Mouse (Mus musculus): ENCODE results near the gene Fgd6.
A peak's percentile ranks its signal among the peaks of the same experiment; 100 is the strongest.

Fgd6 gene

DNA sequence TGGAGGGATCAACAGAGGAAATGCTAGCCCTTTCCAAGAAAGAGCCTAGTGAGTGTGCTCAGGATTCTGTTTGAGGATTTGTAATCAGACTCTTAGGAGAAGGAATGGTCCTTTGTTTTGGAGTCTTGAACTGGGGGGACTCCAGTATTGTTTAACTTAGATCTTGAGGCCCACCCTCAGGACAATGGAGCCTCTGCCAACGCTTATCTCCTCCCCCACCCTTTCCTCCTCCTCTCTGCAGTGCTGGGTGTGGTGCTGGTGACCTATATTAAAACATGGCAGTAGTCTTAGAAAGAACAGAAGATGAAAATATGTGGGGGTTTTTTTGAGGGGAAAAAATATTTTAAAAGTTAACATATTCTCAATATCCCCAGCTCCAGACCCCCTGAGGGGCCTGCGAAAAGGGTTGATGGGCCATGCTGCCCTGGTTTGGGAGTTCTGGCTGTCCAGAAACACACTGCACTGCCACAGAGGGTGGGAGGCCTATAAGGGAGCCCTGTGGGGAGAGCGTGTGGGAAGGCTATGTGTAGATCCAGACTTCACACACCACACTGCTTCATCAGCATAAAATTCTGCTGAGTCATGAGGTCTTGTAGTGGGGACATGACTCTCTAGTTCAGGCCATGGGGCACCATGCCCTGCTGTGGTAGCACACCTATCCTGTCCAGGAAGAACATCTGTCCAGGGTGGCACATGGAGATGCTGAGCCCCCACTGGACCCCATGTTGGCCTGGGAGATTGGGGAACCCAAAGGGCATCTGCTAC, 61.5 kb downstream of the Fgd6 start:
- no peak for DNase-seq

DNA sequence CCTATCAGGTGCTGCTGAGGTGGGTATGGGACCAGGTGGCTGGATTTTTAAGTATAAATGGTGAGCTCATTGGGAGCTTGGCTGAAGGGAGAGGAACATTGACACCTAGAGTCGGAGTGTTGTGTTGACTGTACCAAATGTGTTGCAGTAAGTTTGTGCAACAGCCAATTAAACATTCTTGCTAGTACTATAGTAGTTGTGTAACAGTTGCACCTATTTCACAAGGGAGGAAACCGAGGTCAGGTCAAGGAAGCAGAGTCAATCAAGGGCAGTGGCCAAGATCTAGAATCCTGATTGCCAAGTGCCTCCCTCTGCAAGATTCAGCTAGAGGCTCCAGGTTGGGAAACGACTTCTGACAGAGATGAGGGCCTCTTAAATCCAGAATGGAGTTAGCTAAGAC, 62.3 kb downstream of the Fgd6 start:
- DNase-seq: no peak

DNA sequence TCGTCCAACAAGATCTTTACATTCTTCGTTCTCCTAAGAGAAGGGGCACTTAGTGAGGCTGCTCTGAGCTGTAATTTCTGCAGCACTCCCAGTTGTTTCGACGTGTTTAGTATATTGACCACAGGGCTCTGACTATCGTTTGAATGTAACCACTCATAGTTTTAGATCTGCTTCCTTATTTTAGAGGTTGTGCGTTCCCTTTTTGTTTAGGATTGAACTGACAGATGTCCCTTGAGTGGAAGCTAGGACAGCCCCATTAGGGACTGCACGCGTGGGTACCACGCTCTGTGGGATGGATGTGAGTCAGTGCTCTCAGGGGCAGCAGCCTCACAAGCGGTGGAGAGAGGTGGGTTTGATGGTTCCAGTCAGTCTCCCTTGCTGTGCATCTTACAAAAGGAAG, 69.7 kb downstream of the Fgd6 start:
- DNase-seq: no peak

DNA sequence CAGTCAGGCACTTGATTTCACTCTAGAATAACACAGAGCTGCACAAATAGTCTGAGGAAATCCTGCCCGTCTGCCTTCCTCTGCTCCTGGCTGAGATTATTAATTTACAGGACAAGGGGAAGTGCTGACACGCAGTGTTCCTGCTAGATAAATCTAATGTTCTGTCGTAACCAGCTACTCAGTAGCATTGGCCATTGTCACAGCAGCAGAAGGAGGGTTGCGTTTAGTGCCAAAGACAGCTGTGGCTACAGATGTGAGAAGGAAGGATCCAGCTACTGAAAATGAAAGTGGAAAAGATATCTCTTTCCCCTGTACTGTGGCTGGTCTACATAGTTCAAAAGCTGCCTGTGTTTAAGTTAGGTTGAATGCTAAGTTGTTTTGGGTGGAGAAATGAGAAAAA, 71.4 kb downstream of the Fgd6 start:
- DNase-seq: no peak

DNA sequence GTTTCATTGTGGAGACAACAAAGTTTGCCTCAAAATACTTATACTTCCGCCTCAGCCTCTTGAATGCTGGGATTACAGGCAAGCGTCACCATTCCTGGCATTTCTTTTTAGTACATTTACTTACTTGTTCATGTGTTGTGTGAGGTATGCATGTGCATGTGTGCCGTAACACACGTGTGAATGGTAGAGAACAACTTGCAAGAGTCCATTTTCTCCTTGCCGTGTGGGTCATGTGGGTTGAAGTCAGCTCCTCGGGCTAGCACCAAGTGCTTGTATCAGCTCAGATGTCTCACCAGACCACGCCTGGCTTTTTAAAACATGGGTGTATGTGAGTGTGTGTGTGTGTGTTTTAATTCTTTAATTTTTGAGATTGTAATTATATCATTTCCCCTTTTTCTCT, 71.8 kb downstream of the Fgd6 start:
- DNase-seq: no peak

DNA sequence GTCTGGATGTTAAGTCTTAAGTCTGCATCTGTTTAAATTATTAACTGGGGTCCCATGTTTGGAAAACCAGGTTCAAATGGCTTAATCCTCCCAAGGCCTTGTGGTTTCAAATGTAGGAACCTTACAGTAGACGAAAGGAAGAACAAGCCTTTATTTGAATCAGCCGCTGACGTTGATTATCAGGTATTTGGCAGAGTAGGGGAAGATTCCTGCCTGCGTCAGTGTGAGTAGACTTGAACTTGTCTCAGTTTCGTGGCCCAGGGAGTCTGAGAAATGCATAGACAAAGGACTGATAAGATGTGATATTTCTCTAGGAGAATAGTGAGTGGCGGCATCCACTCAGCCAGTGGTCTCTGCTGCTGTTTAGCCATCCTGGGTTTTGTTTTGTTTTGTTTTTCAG, 73.0 kb downstream of the Fgd6 start:
- DNase-seq: no peak

DNA sequence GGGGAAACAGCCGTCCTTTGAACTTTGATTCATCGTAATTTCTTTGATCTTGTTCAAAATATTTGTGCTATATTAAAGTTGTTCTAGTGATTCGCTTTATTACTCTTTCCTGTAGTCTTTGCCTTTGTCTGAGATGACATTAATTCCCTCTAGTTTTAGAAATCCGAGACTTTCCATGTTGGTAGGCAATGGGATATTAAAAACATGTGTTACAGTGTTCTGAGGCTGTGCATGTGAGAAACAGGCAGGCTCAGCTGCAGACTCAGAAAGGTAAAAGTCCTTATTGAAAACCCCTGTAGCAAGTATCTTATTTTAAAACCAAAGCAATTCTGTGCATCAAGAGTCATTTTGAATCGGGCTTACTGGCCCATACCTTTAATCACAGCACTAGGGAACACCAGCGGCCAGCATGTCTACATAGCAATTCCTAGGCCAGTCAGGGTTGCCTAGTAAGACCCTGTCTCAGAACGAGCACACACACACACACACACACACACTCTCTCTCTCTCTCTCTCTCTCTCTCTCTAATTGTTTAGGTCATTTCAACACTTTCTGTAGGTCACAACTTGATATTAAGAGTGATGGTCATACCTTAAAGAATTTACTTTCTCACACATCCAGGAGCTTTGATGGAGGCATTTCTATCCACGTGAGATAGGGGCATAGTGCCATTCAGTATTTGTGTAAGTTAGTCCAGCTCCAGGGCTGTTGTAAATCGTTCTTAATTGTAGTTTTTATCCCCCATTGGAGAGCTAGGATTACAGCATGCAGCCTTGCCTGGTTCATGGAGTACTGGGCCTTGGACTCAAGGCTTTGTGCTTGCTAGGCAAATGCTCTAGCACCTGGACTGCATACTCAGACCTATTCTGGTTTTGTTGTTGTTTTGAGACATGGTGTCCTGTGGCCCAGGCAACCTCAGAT, 75.3 kb downstream of the Fgd6 start:
- no peak for DNase-seq

DNA sequence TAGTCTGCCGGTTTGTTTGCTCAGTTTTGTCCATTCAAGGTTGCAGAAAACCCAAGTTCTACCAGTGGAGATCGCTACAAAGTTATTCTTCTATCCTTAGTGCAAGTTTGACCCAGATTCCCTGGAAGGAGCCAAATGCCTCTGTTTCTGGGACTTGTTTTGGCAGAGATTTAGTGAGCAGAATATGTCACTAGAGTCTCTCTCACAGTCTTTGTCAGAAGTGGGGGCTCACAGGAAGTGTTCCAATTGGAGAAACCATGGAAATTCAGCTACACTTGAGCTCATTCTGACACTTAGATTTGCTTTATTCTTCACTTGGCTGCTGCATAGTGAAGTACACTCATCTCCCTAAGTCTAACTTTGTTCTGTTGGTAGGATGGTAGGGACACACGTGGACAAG, 76.4 kb downstream of the Fgd6 start:
- no peak for DNase-seq

DNA sequence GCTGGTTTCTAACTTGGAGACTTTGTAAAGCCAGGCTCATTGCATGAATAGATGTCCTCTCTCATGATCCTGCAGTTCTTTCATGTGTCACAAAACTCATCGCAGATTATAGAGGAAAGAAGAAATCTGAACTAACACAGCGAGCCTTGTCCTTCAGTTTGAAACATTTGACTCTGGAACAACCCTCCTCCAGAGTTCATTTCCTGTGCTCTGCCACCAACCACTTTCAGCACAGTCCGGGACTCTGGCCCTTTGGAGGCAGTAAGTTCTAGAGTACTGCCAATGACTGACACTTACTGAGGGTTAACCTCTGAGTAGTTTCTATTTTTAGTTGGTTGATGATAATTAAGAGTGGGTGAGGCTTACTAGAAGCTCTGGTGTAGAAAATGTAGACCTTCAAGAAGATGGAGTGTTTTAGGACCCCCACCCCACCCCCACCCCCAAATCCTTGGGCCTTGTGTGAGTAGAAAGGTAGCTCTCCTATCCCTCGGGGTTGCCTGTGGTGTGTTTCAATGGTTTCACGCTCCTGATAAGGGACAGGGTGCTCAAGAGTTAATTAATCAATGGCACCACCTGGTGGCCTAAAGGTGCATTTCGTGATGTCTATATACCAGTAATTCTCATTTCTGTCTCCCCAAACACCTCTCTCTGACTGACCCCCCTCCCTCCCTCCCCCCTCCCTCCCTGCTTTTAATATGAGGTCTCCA, 80.2 kb downstream of the Fgd6 start:
- peak; percentile 87 for DNase-seq

DNA sequence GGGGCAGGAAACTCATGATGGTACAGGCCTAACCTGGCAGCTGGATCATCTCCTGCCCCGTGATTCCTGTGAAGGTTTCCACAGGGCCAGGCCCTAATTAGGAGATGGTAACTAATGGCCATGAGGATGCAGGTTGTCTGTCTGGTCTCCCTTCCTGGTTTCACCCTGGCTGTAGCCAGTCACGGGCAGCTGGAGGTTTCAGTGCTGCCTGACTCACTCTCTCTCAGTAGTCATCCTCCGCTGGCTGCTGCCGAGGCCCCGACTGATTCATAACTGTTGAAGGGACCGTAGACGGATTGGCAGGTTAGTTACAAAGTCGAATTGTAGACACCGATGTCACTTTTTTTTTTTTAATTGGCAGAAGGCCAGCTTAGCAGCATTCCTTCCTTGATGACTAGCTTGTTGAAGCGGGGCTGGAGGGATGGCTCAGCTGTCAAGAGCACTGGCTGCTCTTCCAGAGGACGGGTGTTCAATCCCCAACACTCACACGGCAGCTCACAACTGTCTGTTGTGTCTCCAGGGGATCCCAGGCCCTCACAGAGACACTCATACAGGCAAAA, 81.1 kb downstream of the Fgd6 start:
- peak; percentile 26 for DNase-seq

DNA sequence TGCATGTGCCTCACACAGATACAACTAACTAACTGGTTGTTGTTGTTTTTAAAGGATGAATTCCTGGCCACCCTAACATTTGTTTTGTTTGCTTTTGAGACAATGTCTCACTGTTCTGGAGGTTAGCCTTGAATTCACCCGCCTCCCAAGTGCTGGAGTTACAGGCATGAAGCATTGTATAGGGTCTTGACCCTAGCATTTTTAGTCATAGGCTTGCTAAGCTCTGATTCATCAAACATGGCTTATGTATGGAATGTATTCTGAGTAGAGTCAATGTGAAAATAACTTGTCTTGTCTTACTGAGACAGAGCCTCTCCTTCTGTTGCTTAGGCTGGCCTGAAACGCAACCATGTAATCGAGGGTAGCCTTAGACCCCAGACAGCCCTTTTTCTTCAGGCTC, 82.1 kb downstream of the Fgd6 start:
- no peak for DNase-seq

DNA sequence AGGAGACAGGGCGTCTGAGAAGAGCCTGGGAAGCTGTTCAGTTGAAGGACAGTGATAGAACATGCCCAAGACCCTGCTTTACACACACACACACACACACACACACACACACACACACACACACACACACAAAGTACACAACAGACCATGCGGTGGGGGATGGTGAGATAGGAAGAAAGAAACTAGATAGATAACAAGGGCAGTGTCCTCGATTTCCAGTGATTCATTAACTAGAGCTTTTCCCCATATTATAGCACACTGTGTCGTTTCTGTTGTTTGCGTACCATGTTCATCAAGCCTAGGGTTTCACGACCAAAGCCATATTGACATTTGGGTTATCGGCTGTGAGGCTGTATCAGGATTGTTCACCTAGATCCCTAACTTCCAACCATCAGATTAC, 83.2 kb downstream of the Fgd6 start:
- no peak for DNase-seq

DNA sequence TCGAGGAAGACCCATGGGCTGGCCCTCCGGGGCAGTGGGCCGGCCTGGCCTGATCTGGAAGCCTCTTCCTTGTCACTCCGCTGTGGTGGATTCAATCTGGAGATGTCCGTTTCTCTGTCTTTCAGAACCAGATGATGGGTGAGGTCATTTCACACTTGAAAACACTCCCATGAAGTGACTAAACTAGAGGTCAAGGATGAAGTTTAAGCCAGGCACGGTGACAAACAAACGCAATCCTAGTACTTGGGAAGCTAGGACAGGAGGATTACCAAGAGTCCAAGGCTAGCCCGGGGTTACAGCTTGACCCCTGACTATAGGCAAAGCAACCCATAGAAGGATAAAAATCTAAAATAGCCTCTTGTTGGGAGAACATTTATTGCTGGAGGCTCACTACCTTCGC, 84.9 kb downstream of the Fgd6 start:
- DNase-seq: no peak

DNA sequence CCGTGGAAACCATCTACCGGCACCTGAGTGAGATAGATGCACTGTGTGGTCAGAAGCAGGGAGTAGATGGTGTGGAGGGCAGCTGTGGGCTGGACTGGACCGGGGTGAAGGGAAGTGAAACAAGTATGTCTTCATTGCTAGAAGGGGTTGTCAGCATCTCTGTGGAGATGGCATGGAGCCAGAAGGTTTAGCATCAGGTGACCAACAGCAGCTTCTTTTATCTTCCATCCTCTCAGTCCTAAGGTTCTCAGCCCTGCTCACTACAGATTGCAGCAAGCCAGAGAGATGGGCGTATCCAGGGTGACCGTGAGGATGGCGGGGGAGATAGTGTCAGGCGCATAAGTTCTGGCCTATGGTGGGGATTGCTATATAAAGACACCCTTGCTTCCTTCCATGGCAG, 86.8 kb downstream of the Fgd6 start:
- DNase-seq: no peak

DNA sequence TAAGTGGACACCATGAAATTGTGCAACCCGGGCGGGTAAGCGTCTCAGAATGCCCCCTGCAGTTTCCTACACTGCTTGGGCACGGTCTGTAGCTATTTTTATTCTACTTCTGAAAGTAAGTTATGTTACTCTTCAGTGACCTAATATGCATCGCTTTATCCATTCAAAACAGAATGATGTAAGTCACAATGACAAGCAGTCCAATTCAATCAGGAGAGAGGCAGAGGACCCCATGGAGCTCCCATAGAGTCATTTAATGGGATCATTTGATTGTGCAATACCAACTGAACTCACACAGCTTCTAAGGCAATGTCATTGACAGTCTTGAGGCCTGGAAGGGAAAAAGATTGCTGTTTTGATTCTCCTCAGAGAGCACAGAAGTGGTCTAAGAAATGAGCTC, 87.8 kb downstream of the Fgd6 start:
- peak; percentile 66 for DNase-seq

DNA sequence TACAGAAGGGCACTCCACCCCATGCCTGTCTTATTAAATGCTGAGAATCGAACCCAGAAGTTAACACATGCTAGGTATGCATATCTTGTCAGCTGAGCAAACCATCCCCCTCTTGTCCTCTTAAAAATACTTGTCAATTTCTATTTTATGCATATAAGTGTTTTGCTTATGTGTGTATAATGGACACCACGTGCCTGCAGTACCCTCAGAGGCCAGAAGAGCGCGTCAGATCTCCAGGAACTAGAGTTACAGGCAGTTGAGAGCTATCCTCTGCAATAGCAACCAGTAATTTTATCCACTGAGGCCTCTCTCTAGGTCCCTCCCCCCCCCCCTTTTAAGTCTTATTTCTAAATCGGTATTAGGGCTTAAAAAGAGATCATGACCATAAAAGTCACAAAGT, 88.6 kb downstream of the Fgd6 start:
- DNase-seq: peak; percentile 46

DNA sequence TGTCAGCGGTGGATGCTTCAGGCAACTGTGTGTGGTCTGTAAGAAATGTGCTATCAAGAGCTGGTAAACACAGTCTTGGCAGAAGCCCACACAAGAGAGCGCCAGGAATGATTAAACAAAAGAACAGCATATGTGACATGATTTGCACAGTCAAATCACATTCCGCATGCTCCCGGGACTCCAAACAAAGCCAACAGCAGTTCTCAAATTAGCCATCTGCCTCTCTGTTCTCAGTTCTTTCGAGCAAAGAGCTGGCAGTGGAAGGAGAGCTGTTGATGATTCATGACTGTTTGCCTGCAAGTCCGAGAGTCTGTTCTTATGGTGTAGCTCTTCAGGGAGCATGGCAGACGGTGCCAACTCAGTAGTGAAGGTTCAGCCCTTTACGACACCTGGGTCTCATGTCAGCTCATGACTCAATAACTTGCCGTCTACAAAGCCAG, 93.9 kb downstream of the Fgd6 start:
- peak; percentile 98 for DNase-seq

DNA sequence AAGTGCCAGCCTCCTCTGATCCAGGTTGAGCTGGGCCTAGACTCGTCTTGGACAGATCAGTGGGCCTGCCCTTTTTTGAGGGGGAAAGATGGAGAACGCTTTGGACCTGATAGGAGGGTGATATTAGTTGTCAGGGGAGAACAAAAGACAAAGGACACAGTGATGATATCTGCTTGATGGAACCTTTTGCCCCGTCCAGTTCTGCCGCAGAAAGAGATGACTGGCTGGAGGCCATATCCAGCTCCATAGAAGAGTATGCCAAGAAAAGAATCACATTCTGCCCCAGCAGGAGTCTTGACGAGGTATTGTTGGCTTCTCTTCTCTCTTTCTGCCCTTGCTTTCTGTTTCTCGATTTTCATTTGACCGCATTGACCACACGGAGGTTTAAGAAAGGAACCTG, 97.3 kb downstream of the Fgd6 start:
- no peak for DNase-seq

DNA sequence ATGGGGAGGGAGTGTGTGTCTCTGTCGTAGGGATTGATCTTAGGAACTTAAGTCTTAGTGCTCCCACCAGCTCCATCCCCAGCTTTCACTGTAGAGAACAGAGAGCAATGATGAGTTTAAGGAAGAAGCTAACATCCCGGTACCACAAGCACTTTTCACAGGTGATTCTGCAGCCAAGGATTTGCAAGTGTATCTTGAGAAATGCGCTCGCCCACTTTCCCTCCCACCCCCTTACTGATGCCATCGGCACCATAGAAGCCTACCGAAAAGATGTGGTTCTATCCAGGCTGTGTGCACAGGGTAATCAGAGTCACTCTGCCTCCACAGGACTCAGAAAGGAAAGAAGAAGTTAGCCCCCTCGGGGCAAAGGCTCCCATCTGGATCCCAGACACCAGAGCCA, 97.9 kb downstream of the Fgd6 start:
- no peak for DNase-seq

DNA sequence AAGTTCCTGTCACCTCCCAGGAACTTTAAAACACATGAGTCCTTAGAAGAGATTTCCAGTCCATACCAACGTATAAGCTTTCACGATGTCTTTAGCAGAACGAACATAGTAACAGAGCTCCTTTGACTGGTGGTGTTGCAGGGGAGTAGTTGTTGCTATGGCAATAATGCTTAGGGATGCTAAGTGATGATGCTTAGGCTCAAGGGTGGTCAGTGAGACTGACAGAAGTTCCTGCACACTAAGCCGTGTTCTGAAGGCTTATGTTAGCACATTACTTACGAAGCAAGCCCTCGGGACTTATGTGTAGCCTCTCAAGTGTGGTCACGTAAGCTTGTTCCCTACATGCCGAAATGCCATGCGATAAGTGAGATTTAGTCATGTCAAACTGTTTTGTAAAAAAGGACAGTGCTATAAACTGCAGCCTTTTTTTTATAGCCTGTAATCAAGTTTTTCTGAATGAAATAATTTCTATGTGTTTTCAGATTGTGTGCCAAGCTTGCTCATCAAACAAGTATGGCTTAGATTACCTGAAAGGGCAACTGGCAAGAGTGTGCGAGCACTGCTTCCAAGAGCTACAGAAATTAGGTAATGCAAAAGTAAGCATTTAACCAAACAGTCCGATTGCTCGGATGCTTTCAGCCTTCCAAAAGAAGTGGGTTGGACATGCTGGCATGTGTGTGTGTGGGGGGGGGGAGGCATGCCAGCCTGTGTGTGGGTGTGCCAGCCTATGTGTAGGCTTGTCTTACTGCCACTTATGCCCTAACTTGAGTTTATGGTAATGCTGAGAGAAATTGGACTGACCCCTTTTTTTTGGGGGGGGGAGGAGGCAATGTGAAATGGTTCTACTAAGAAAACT, 99.0 kb downstream of the Fgd6 start:
- peak; percentile 23 for DNase-seq

DNA sequence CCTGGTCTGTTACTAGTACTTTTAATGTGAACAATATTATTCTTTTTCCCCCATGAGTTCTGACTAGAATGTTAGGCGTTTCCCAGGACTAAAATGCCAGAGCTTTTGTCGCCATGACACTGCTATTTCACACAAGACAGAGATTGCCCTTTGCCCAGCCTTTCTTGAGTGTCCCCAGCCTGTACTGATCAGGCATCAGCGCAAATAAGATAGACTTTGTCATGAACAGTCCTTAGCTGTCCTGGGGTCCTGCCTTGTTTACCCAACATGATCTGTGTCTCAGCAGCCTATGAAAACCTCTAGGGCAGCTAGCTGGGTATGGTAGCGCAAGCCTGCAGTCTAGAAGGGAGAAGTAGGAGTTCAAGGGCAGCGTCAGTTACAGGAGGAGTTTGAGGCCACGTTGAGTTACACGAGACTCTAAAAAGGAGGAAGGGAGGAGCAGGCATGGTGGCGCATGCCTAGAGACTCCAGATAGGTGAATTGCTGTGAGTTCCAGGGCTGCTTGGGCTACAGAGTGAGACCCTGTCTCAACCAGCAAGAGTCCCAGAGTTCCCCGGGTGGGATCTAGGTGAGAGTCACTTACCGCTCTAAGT, 103.2 kb downstream of the Fgd6 start:
- no peak for DNase-seq
